Mouse (Mus musculus) inflammation-experienced regulatory T-cells, adult 16 weeks (primary cell): ENCODE results near the gene Zfp369. TPM values are rescaled to one million over a fixed set of nuclear protein-coding genes. Genes with fewer than 3 reads are reported as not detected.

ENCODE experiments used
- polyA plus RNA-seq: library from polyadenylated mRNA; unstranded; fragments of 100-300 nt; shearing (Covaris generic); gene quantifications from one replicate; pipeline ENCODE4 v1.2.1, GENCODE M21; 2017

Gene Zfp369
- 18.6 TPM for polyA plus RNA-seq

GRCm38 (mm10) chr13:65278383-65279341 lies at the start of gene Zfp369:
Gene Zfp369 (plus strand): TSS chr13:65278814.

GRCm38 (mm10) chr13:65259239-65259638 lies 19.4 kb upstream of the Zfp369 start, which contains the start of gene Gm10775:
Gene Gm10775 (plus strand): TSS chr13:65259539.

Other genes starting within 250 kb of the Zfp369 start
- gene Spata31d1c, start 245.8 kb upstream of the Zfp369 start, polyA plus RNA-seq: not detected
- gene Prss47, start 226.1 kb upstream of the Zfp369 start, polyA plus RNA-seq: not detected
- 30.9 TPM for gene Mfsd14b, start 165.8 kb upstream of the Zfp369 start, polyA plus RNA-seq
- gene Olfr465-ps1, start 140.7 kb upstream of the Zfp369 start, polyA plus RNA-seq: not detected
- gene Olfr466, start 128.6 kb upstream of the Zfp369 start, polyA plus RNA-seq: 0.07 TPM
- gene Nlrp4f, start 72.8 kb upstream of the Zfp369 start, polyA plus RNA-seq: not detected
- not detected for gene Gm10775, start 19.3 kb upstream of the Zfp369 start, polyA plus RNA-seq
- not detected for gene Gm10139, start 233.9 kb downstream of the Zfp369 start, polyA plus RNA-seq